Mouse (Mus musculus): ENCODE results near the gene Olfr557. TPM values are rescaled to one million over a fixed set of nuclear protein-coding genes. Genes with fewer than 3 reads are reported as not detected.

The Olfr557 gene
- total and polyA plus RNA-seq, 3 experiments = not detected

- Histone ChIP-seq H3K79me2 (replicated peaks; ENCODE audit: control insufficient read depth, insufficient read depth, low read length) (no peaks in the 10 kb centered on the region), H3K27me3 (ENCODE audit: control insufficient read depth, insufficient read depth, low read length) (no peaks in the 10 kb centered on the region), H3K4me1 (ENCODE audit: control insufficient read depth, insufficient read depth, low read length) (no peaks in the 10 kb centered on the region), H3K4me3 (no peak overlapping the region), H3K36me3 (ENCODE audit: control insufficient read depth, insufficient read depth, low read length) (no peaks in the 10 kb centered on the region), H3K9ac (ENCODE audit: low read depth, low read length) (no peak overlapping the region), H3K27ac (no peak overlapping the region)
- TF ChIP-seq POLR2A (IDR thresholded peaks at IDR 0.05; ENCODE audit: insufficient read depth, low read depth, low read length) = no peak
- no peak for TF ChIP-seq CTCF (IDR thresholded peaks at IDR 0.05)
- TF ChIP-seq EP300 (IDR thresholded peaks at IDR 0.05; ENCODE audit: insufficient read depth, low read depth, low read length) = no peak
- WGBS = 32% methylated on average over 2 of the region's 2 CpGs
- DNase-seq = no peak
- intact Hi-C loops (cut with DNase I) = no loop called here
Measured at GRCm38 (mm10) chr7:102737705-102738104, 42.0 kb downstream of the Olfr557 start.

Other genes starting within 250 kb of the Olfr557 start
- not detected for gene Olfr543, start 214.2 kb upstream of the Olfr557 start, total RNA-seq (2021)
- gene Olfr543, start 214.2 kb upstream of the Olfr557 start, polyA plus RNA-seq (2012; rRNA removed) = not detected in 2 replicates
- gene Olfr544, start 207.6 kb upstream of the Olfr557 start, total RNA-seq (2021) = not detected
- not detected in 2 replicates for gene Olfr544, start 207.6 kb upstream of the Olfr557 start, polyA plus RNA-seq (2012; rRNA removed)
- gene Olfr545, start 196.3 kb upstream of the Olfr557 start, total RNA-seq (2021) = not detected
- gene Olfr545, start 196.3 kb upstream of the Olfr557 start, polyA plus RNA-seq (2012; rRNA removed) = not detected in 2 replicates
- gene Olfr547, start 161.2 kb upstream of the Olfr557 start, total RNA-seq (2021) = not detected
- gene Olfr547, start 161.2 kb upstream of the Olfr557 start, polyA plus RNA-seq (2012; rRNA removed) = not detected in 2 replicates
- gene Olfr548-ps1, start 155.0 kb upstream of the Olfr557 start, total RNA-seq (2021) = not detected
- not detected in 2 replicates for gene Olfr548-ps1, start 155.0 kb upstream of the Olfr557 start, polyA plus RNA-seq (2012; rRNA removed)
- not detected for gene Olfr549, start 146.0 kb upstream of the Olfr557 start, total RNA-seq (2021)
- gene Olfr549, start 146.0 kb upstream of the Olfr557 start, polyA plus RNA-seq (2012; rRNA removed) = not detected in 2 replicates
- 1 to 10 TPM; 3.7 to 6.1 TPM for gene Trim21, start 130.4 kb upstream of the Olfr557 start, total RNA-seq (2021)
- 3.7 and 6.2 TPM in 2 replicates for gene Trim21, start 130.4 kb upstream of the Olfr557 start, polyA plus RNA-seq (2012; rRNA removed)
- under 1 TPM in 1 of 2 experiments, not detected in 1; 0.07 TPM for gene Olfr550, start 124.5 kb upstream of the Olfr557 start, total RNA-seq (2021)
- gene Olfr550, start 124.5 kb upstream of the Olfr557 start, polyA plus RNA-seq (2012; rRNA removed) = 0.56 and 0.86 TPM in 2 replicates
- not detected for gene Olfr551, start 104.0 kb upstream of the Olfr557 start, total RNA-seq (2021)
- not detected in 2 replicates for gene Olfr551, start 104.0 kb upstream of the Olfr557 start, polyA plus RNA-seq (2012; rRNA removed)
- under 1 TPM; 0.13 to 0.20 TPM for gene Olfr552, start 98.1 kb upstream of the Olfr557 start, total RNA-seq (2021)
- not detected in 2 replicates for gene Olfr552, start 98.1 kb upstream of the Olfr557 start, polyA plus RNA-seq (2012; rRNA removed)
- gene Olfr553, start 77.7 kb upstream of the Olfr557 start, total RNA-seq (2021) = not detected
- gene Olfr553, start 77.7 kb upstream of the Olfr557 start, polyA plus RNA-seq (2012; rRNA removed) = not detected in 2 replicates
- gene Olfr554, start 57.5 kb upstream of the Olfr557 start, total RNA-seq (2021) = not detected
- not detected in 2 replicates for gene Olfr554, start 57.5 kb upstream of the Olfr557 start, polyA plus RNA-seq (2012; rRNA removed)
- gene Olfr555, start 37.1 kb upstream of the Olfr557 start, total RNA-seq (2021) = not detected
- gene Olfr555, start 37.1 kb upstream of the Olfr557 start, polyA plus RNA-seq (2012; rRNA removed) = not detected in 2 replicates
- not detected for gene Olfr556, start 31.0 kb upstream of the Olfr557 start, total RNA-seq (2021)
- gene Olfr556, start 31.0 kb upstream of the Olfr557 start, polyA plus RNA-seq (2012; rRNA removed) = not detected in 2 replicates
- 1 to 10 TPM; 8.1 to 9.5 TPM for gene Trim68, start 8.6 kb upstream of the Olfr557 start, total RNA-seq (2021)
- gene Trim68, start 8.6 kb upstream of the Olfr557 start, polyA plus RNA-seq (2012; rRNA removed) = 20.4 and 33.3 TPM in 2 replicates
- gene Olfr558, start 6.3 kb downstream of the Olfr557 start, total RNA-seq (2021) = 1 to 10 TPM; 3.0 to 3.8 TPM
- gene Olfr558, start 6.3 kb downstream of the Olfr557 start, polyA plus RNA-seq (2012; rRNA removed) = 3.5 and 8.4 TPM in 2 replicates
- gene Olfr33, start 23.2 kb downstream of the Olfr557 start, total RNA-seq (2021) = not detected
- 0.33 TPM in 1 of 2 replicates, not detected in the other for gene Olfr33, start 23.2 kb downstream of the Olfr557 start, polyA plus RNA-seq (2012; rRNA removed)
- gene Olfr559, start 31.6 kb downstream of the Olfr557 start, total RNA-seq (2021) = not detected
- not detected in 2 replicates for gene Olfr559, start 31.6 kb downstream of the Olfr557 start, polyA plus RNA-seq (2012; rRNA removed)
- gene Olfr560, start 63.5 kb downstream of the Olfr557 start, total RNA-seq (2021) = not detected
- gene Olfr560, start 63.5 kb downstream of the Olfr557 start, polyA plus RNA-seq (2012; rRNA removed) = 0.20 TPM in 2 replicates
- gene Olfr78, start 63.6 kb downstream of the Olfr557 start, total RNA-seq (2021) = under 1 TPM; 0.57 to 0.86 TPM
- gene Olfr78, start 63.6 kb downstream of the Olfr557 start, polyA plus RNA-seq (2012; rRNA removed) = 6.2 and 12.7 TPM in 2 replicates
- not detected for gene Olfr561, start 75.3 kb downstream of the Olfr557 start, total RNA-seq (2021)
- not detected in 2 replicates for gene Olfr561, start 75.3 kb downstream of the Olfr557 start, polyA plus RNA-seq (2012; rRNA removed)
- not detected for gene Olfr564, start 107.6 kb downstream of the Olfr557 start, total RNA-seq (2021)
- not detected in 2 replicates for gene Olfr564, start 107.6 kb downstream of the Olfr557 start, polyA plus RNA-seq (2012; rRNA removed)
- gene Olfr566, start 162.9 kb downstream of the Olfr557 start, total RNA-seq (2021) = not detected
- not detected in 2 replicates for gene Olfr566, start 162.9 kb downstream of the Olfr557 start, polyA plus RNA-seq (2012; rRNA removed)
- not detected for gene Olfr568, start 181.2 kb downstream of the Olfr557 start, total RNA-seq (2021)
- gene Olfr568, start 181.2 kb downstream of the Olfr557 start, polyA plus RNA-seq (2012; rRNA removed) = not detected in 2 replicates
- gene Olfr569, start 195.0 kb downstream of the Olfr557 start, total RNA-seq (2021) = not detected
- not detected in 2 replicates for gene Olfr569, start 195.0 kb downstream of the Olfr557 start, polyA plus RNA-seq (2012; rRNA removed)
- not detected for gene Olfr570, start 198.7 kb downstream of the Olfr557 start, total RNA-seq (2021)
- not detected in 2 replicates for gene Olfr570, start 198.7 kb downstream of the Olfr557 start, polyA plus RNA-seq (2012; rRNA removed)
- gene Olfr571, start 221.6 kb downstream of the Olfr557 start, total RNA-seq (2021) = not detected
- gene Olfr571, start 221.6 kb downstream of the Olfr557 start, polyA plus RNA-seq (2012; rRNA removed) = not detected in 2 replicates
- gene Olfr572, start 228.5 kb downstream of the Olfr557 start, total RNA-seq (2021) = not detected
- gene Olfr572, start 228.5 kb downstream of the Olfr557 start, polyA plus RNA-seq (2012; rRNA removed) = not detected in 2 replicates
- not detected for gene Olfr573-ps1, start 246.7 kb downstream of the Olfr557 start, total RNA-seq (2021)
- gene Olfr573-ps1, start 246.7 kb downstream of the Olfr557 start, polyA plus RNA-seq (2012; rRNA removed) = not detected in 2 replicates

Measured in heart, adult 2 months (tissue).